Mouse (Mus musculus): ENCODE data around the gene Riox1.

- TF ChIP-seq POLR2A (IDR thresholded peaks at IDR 0.05; ENCODE audit: borderline replicate concordance, extremely low read depth, insufficient read depth, insufficient read length, poor library complexity, severe bottlenecking) = no peak
- TF ChIP-seq CTCF (IDR thresholded peaks at IDR 0.05; ENCODE audit: borderline replicate concordance, extremely low read depth, insufficient read depth, insufficient read length) = no peak
These were observed 3.1 kb upstream of the Riox1 start for GRCm38 (mm10) chr12:83947260-83947811.
